Comparison of ENCODE assay signal across 13 mouse cellular contexts in genomic region chr7:67026114-67027070, GRCm38 (mm10).
DNase-seq lines count a peak whose midpoint lies in the region; ATAC-seq lines count a peak whose summit lies in the region.
"Had no signal": no experiment of that assay in that cellular context is flagged by ENCODE, and none has a peak within 500 bp of the region (broad histone marks: within the 10 kb centered on the region; RNA-seq: fewer than 3 reads in every experiment).

No protein-coding gene starts in this region.

- no peaks in the 10 kb centered on the region for H3K27me3 ChIP-seq in neural tube, embryonic 15.5 days (replicated peaks)
- no peaks in the 10 kb centered on the region for H3K27me3 ChIP-seq in heart, embryonic 11.5 days (ENCODE audit: control insufficient read depth, insufficient read depth, low read length)

- no peak overlapping the region for H3K27ac ChIP-seq in neural tube, embryonic 15.5 days (replicated peaks)
- H3K27ac ChIP-seq in heart, embryonic 11.5 days (ENCODE audit: low read depth, low read length), result 0 out of 2 replicates have a peak overlapping the region, but pooled peaks have one; percentile 10

- DNase-seq in heart, adult 11 months, result peak; percentile 92
- no peak for DNase-seq in heart, postnatal 4 days
- peak; percentile 36 for DNase-seq in neural tube, embryonic 10.5 days (ENCODE audit: extremely low spot score, low spot score)
- DNase-seq in mesoderm, embryonic 11.5 days (ENCODE audit: low read depth, low spot score), result peak; percentile 45
- DNase-seq in thymus, adult 18-20 months, result no peak
- no peak for DNase-seq in Muller cell, postnatal 12 days (ENCODE audit: inconsistent ontology term)
- DNase-seq: adrenal gland, postnatal 25 days; B cell, adult 2 months; cerebellum, adult 2 months; kidney, adult 9 months; layer of hippocampus, adult 9-11 months had no signal

- WGBS in neural tube, embryonic 15.5 days, result 78% methylated on average over 20 of the region's 20 CpGs
- WGBS in heart, embryonic 11.5 days (ENCODE audit: insufficient replicate concordance), result 69% methylated on average over 20 of the region's 20 CpGs

- no peak overlapping the region for H3K9ac ChIP-seq in neural tube, embryonic 15.5 days (replicated peaks)
- no peak overlapping the region for H3K9ac ChIP-seq in heart, embryonic 11.5 days (ENCODE audit: low read depth, low read length)

- ATAC-seq in neural tube, embryonic 15.5 days (ENCODE audit: low FRiP score), result no peak
- no peak for ATAC-seq in heart, embryonic 11.5 days (replicated peaks; ENCODE audit: insufficient number of reproducible peaks, low FRiP score, low TSS enrichment)

- H3K4me1 ChIP-seq in neural tube, embryonic 15.5 days, result no peaks in the 10 kb centered on the region; the same call in 1 of the 2 replicates
- H3K4me1 ChIP-seq in heart, embryonic 11.5 days (ENCODE audit: control insufficient read depth, insufficient read depth, low read length), result peaks cover 6% of the 10 kb centered on the region

- H3K4me3 ChIP-seq in neural tube, embryonic 15.5 days (replicated peaks), result no peak overlapping the region
- no peak overlapping the region for H3K4me3 ChIP-seq in heart, embryonic 11.5 days (ENCODE audit: low read depth, low read length)

- H3K4me2 ChIP-seq in neural tube, embryonic 15.5 days, result no peak overlapping the region
- H3K4me2 ChIP-seq in heart, embryonic 11.5 days, result no peak overlapping the region

- H3K36me3 ChIP-seq in neural tube, embryonic 15.5 days, result no peaks in the 10 kb centered on the region
- H3K36me3 ChIP-seq in heart, embryonic 11.5 days (ENCODE audit: control insufficient read depth, insufficient read depth, low read length), result no peaks in the 10 kb centered on the region

- no peaks in the 10 kb centered on the region for H3K9me3 ChIP-seq in neural tube, embryonic 15.5 days (replicated peaks)
- no peaks in the 10 kb centered on the region for H3K9me3 ChIP-seq in heart, embryonic 11.5 days (replicated peaks; ENCODE audit: control insufficient read depth, low read length)

Comparison
In these comparisons a context has a peak if more than half of its experiments do, and no peak if none do; other contexts are left out.
1. DNase-seq: peak in heart, adult 11 months (single experiment), neural tube, embryonic 10.5 days (single experiment) and mesoderm, embryonic 11.5 days (single experiment); none in heart, postnatal 4 days (single experiment), thymus, adult 18-20 months (0 of 2) and Muller cell, postnatal 12 days (single experiment).